Mouse (Mus musculus): ENCODE measurements around the gene Hmgb1. TPM values are rescaled to one million over a fixed set of nuclear protein-coding genes. Genes with fewer than 3 reads are reported as not detected.

The Hmgb1 gene
- polyA plus RNA-seq, 1 experiment from 2014 or later, result 1,291 TPM

DNA sequence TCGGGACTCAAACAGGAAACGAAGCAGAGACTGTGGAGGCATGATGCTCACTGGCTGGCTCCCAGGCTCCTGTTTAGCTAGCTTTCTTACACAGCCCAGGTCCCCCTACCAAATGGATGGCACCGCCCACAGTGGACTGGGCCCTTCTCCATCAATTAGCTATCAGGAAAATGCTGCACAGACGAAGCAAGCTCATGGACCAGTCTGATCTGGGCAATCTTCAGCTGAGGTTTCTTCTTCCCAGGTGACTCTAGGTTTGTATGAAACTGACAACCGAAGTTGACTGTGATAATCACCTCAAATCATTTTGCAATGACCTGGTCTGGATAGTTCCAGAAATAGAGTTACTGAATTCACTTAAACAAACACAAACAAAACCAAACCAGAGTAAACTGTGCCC is 94.8 kb downstream of the Hmgb1 start:
- no peak overlapping the region for H3K4me2 ChIP-seq (replicated peaks)
- H3K36me3 ChIP-seq, result no peaks in the 10 kb centered on the region
- H3K9ac ChIP-seq, result no peak overlapping the region
- H3K4me3 ChIP-seq, result no peak overlapping the region
- H3K9me3 ChIP-seq (replicated peaks), result no peaks in the 10 kb centered on the region
- no peaks in the 10 kb centered on the region for H3K4me1 ChIP-seq
- no peak for ATAC-seq (ENCODE audit: low FRiP score)
- no peaks in the 10 kb centered on the region for H3K27me3 ChIP-seq
- H3K27ac ChIP-seq, result no peak overlapping the region
- WGBS, result 92% methylated on average over 5 of the region's 5 CpGs

GRCm38 (mm10) chr5:149088891-149089290 is 95.4 kb downstream of the Hmgb1 start:
- ATAC-seq (ENCODE audit: low FRiP score), result no peak
- Histone ChIP-seq H3K4me1 (no peaks in the 10 kb centered on the region), H3K27me3 (no peaks in the 10 kb centered on the region), H3K4me3 (no peak overlapping the region), H3K36me3 (no peaks in the 10 kb centered on the region), H3K9me3 (replicated peaks) (no peaks in the 10 kb centered on the region), H3K27ac (no peak overlapping the region), H3K4me2 (replicated peaks) (no peak overlapping the region), H3K9ac (no peak overlapping the region)
- 84% methylated on average over 6 of the region's 6 CpGs for WGBS

DNA sequence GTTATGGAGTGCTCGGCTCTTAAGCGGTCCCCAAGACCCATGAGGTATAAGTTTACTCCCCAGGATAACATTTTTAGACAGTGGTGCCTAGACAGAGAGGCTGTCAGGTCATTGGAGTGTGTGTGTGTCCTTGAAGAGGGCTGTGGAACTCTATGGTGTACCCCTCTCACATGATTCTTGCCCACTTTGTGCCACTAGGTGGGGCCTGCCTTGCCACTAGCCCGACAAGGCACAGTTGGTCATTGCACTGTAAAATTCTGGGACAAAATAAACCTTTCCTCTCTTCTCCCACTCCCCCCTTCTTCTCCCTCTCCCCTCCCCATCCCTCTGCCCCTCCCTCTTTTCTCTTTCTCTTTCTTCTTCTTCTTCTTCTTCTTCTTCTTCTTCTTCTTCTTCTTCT is 96.1 kb downstream of the Hmgb1 start:
- 75% methylated on average over 3 of the region's 3 CpGs for WGBS
- no peaks in the 10 kb centered on the region for H3K36me3 ChIP-seq
- no peaks in the 10 kb centered on the region for H3K9me3 ChIP-seq (replicated peaks)
- no peaks in the 10 kb centered on the region for H3K27me3 ChIP-seq
- H3K9ac ChIP-seq, result no peak overlapping the region
- H3K27ac ChIP-seq, result no peak overlapping the region
- ATAC-seq (ENCODE audit: low FRiP score), result no peak
- H3K4me1 ChIP-seq, result no peaks in the 10 kb centered on the region
- no peak overlapping the region for H3K4me2 ChIP-seq (replicated peaks)
- no peak overlapping the region for H3K4me3 ChIP-seq

- Histone ChIP-seq H3K9ac (no peak overlapping the region), H3K4me3 (no peak overlapping the region), H3K4me2 (replicated peaks) (no peak overlapping the region), H3K36me3 (no peaks in the 10 kb centered on the region), H3K27me3 (no peaks in the 10 kb centered on the region), H3K9me3 (replicated peaks) (no peaks in the 10 kb centered on the region), H3K4me1 (no peaks in the 10 kb centered on the region), H3K27ac (no peak overlapping the region)
- WGBS, result 91% methylated on average over 10 of the region's 10 CpGs
- ATAC-seq (ENCODE audit: low FRiP score), result no peak
These were observed 97.7 kb downstream of the Hmgb1 start for GRCm38 (mm10) chr5:149086382-149087244.

DNA sequence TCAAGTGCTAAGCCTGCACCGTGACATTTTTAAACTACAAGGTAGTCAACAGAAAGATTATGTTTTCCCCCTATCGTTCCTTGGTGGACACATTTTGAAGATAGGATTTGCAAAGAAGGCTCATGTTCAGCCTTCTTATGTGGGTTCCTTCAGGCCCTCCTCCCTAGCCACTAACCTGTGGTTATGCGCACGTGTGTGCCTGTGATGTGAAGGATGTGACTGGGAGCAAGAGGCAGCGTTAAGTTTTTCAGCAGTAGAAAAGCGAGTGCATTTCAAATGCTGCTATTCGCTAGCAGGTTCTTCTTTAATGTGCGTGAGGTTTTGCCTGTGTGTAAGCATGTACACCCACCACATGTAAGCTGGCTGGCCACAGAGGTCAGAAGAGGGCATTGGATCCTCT is 103.8 kb downstream of the Hmgb1 start:
- H3K27ac ChIP-seq, result no peak overlapping the region
- H3K9me3 ChIP-seq (replicated peaks), result no peaks in the 10 kb centered on the region
- H3K4me3 ChIP-seq, result no peak overlapping the region
- no peaks in the 10 kb centered on the region; the same call in 1 of the 2 replicates for H3K27me3 ChIP-seq
- H3K4me2 ChIP-seq (replicated peaks), result no peak overlapping the region
- no peaks in the 10 kb centered on the region for H3K36me3 ChIP-seq
- no peak overlapping the region for H3K9ac ChIP-seq
- WGBS, result 94% methylated on average over 8 of the region's 8 CpGs
- ATAC-seq (ENCODE audit: low FRiP score), result no peak
- H3K4me1 ChIP-seq, result peaks cover 5% of the 10 kb centered on the region; the same call in 1 of the 2 replicates

DNA sequence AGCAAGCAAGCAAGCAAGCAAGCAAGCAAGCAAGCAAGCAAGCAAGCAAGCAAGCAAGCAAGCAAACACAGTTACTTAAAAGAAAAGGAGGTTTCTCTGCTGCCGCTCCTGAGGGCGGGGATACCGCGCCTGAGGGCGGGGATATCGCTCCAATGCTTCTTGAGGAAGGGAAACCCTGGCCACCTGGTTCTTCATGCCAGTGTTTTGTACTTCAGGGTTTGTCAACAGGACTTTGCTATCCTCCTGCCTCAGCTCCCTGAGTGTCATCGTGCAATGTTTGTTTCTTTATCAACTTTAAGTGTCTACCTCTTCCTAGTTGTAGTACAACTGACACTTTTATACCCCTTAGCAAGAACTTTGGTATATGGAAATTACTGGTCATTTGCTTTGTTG is 104.5 kb downstream of the Hmgb1 start:
- Histone ChIP-seq H3K4me3 (no peak overlapping the region), H3K27ac (no peak overlapping the region), H3K36me3 (no peaks in the 10 kb centered on the region), H3K27me3 (no peaks in the 10 kb centered on the region; the same call in 1 of the 2 replicates), H3K4me2 (replicated peaks) (no peak overlapping the region; the same call in 1 of the 2 replicates), H3K9me3 (replicated peaks) (no peaks in the 10 kb centered on the region), H3K9ac (no peak overlapping the region), H3K4me1 (peaks cover 5% of the 10 kb centered on the region; the same call in 1 of the 2 replicates)
- 45% methylated on average over 7 of the region's 7 CpGs for WGBS
- no peak for ATAC-seq (ENCODE audit: low FRiP score)

- Histone ChIP-seq H3K4me2 (replicated peaks) (no peak overlapping the region; the same call in 1 of the 2 replicates), H3K27me3 (no peaks in the 10 kb centered on the region; the same call in 1 of the 2 replicates), H3K4me3 (no peak overlapping the region), H3K9me3 (replicated peaks) (no peaks in the 10 kb centered on the region), H3K27ac (no peak overlapping the region), H3K9ac (no peak overlapping the region), H3K36me3 (no peaks in the 10 kb centered on the region), H3K4me1 (peaks cover 5% of the 10 kb centered on the region; the same call in 1 of the 2 replicates)
- 19% methylated on average over 18 of the region's 18 CpGs for WGBS
- no peak for ATAC-seq (ENCODE audit: low FRiP score)
These were observed 105.1 kb downstream of the Hmgb1 start for GRCm38 (mm10) chr5:149079018-149079757.

- ATAC-seq (ENCODE audit: low FRiP score), result no peak
- H3K4me2 ChIP-seq (replicated peaks), result no peak overlapping the region
- no peak overlapping the region for H3K9ac ChIP-seq
- H3K36me3 ChIP-seq, result no peaks in the 10 kb centered on the region
- H3K27ac ChIP-seq, result no peak overlapping the region
- peaks cover 5% of the 10 kb centered on the region; the same call in 1 of the 2 replicates for H3K4me1 ChIP-seq
- WGBS, result 87% methylated on average over 8 of the region's 8 CpGs
- H3K27me3 ChIP-seq, result no peaks in the 10 kb centered on the region; the same call in 1 of the 2 replicates
- no peaks in the 10 kb centered on the region for H3K9me3 ChIP-seq (replicated peaks)
- H3K4me3 ChIP-seq, result no peak overlapping the region
These were observed 107.2 kb downstream of the Hmgb1 start for GRCm38 (mm10) chr5:149077136-149077535.

DNA sequence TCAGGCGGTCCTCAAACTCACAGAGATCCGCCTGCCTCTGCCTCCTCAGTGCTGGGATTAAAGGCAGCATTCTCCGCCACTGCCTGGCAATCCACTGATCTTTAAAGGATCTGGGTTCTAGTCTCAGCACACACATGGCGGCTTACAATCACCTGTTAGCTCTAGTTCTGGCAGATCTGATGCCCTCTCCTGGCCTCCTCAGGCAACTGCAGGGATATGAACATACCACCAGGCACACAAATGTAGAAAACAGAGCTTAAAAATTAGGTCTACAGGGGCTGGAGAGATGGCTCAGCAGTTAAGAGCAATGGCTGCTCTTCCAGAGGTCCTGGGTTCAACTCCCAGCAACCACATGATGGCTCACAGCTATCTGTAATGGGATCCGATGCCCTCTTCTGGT is 112.7 kb downstream of the Hmgb1 start:
- Histone ChIP-seq H3K9ac (no peak overlapping the region), H3K9me3 (replicated peaks) (no peaks in the 10 kb centered on the region), H3K4me3 (no peak overlapping the region), H3K27me3 (no peaks in the 10 kb centered on the region), H3K4me1 (no peaks in the 10 kb centered on the region), H3K36me3 (no peaks in the 10 kb centered on the region), H3K27ac (no peak overlapping the region), H3K4me2 (replicated peaks) (no peak overlapping the region)
- no peak for ATAC-seq (ENCODE audit: low FRiP score)
- over 99% methylated on average over 5 of the region's 5 CpGs for WGBS

- ATAC-seq (ENCODE audit: low FRiP score), result no peak
- no peak overlapping the region for H3K4me2 ChIP-seq (replicated peaks)
- H3K4me1 ChIP-seq, result no peaks in the 10 kb centered on the region
- no peaks in the 10 kb centered on the region for H3K9me3 ChIP-seq (replicated peaks)
- no peak overlapping the region for H3K4me3 ChIP-seq
- H3K27ac ChIP-seq, result no peak overlapping the region
- H3K9ac ChIP-seq, result no peak overlapping the region
- no peaks in the 10 kb centered on the region for H3K27me3 ChIP-seq
- WGBS, result 96% methylated on average over 10 of the region's 10 CpGs
- no peaks in the 10 kb centered on the region for H3K36me3 ChIP-seq
These were observed 115.5 kb downstream of the Hmgb1 start for GRCm38 (mm10) chr5:149068745-149069144.

DNA sequence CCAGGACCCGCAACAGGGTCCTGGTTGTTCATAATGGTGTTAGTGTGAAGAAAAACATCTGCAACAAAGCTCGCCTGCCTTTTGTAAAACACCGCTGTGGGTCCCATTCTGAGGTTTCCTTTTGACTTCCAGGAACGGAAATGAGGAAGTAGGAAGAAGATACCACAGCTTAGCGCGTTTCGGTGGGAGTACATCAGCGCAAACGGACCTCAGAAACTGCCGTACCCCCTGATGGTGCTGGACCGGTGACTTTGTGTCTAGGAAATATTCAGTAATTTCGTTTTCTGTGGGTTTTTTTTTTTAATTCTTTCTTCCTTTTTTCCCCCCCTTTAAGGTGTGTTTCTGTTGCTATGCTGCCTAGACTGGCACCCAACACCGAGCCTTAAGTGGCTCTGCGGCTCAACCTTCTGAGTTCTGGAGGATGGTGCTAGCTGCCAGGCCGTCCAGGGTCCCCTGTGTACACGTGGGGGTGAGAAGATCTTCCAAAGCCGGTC is 116.0 kb downstream of the Hmgb1 start:
- Histone ChIP-seq H3K27me3 (no peaks in the 10 kb centered on the region), H3K9ac (no peak overlapping the region), H3K4me3 (no peak overlapping the region), H3K36me3 (no peaks in the 10 kb centered on the region), H3K4me1 (no peaks in the 10 kb centered on the region), H3K4me2 (replicated peaks) (no peak overlapping the region), H3K27ac (no peak overlapping the region), H3K9me3 (replicated peaks) (no peaks in the 10 kb centered on the region)
- no peak for ATAC-seq (ENCODE audit: low FRiP score)
- 86% methylated on average over 17 of the region's 17 CpGs for WGBS

DNA sequence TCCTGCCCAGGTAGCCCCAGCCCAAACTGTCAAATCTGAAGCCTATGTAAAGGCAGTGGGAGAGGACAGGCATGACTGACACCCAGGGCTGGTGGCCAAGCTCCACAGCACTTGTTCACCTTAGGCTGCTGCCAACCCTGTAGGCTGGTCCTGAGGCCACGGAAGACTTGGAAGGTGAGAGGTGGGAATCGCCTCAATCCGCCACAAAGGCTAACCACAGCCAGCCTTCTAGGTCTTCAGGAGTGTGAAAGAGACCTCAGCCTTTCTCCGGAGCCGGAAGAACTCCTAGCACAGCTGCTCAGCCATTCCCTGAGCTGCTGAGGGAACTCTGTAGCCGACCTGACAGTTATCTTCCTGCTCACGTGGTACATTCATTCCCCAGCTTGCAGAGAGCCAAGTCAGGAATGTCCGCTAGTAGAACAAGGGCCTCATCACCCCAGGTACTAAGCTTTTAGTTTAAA is 116.8 kb downstream of the Hmgb1 start:
- H3K4me2 ChIP-seq (replicated peaks), result no peak overlapping the region
- 65% methylated on average over 8 of the region's 8 CpGs for WGBS
- H3K4me3 ChIP-seq, result no peak overlapping the region
- no peaks in the 10 kb centered on the region for H3K9me3 ChIP-seq (replicated peaks)
- no peak for ATAC-seq (ENCODE audit: low FRiP score)
- no peak overlapping the region for H3K9ac ChIP-seq
- H3K4me1 ChIP-seq, result no peaks in the 10 kb centered on the region
- no peaks in the 10 kb centered on the region for H3K27me3 ChIP-seq
- H3K36me3 ChIP-seq, result no peaks in the 10 kb centered on the region
- no peak overlapping the region for H3K27ac ChIP-seq

Measured in hindbrain, embryonic 12.5 days (tissue).